Mouse (Mus musculus) cerebellum, adult (tissue): ENCODE results near the gene Gm45208.
"Not testable (repeated sequence)": the region's sequence is repeated elsewhere in the genome, so short reads cannot be mapped to it uniquely, and the experiment has no call there.

Experiments
- ATAC-seq: cut with Nextera tagmentation; 2 replicates; pipeline ENCODE4 v1.9.2; 2017; ENCODE audit warnings: mild to moderate bottlenecking, moderate library complexity, mixed read lengths; ENCODE audit not compliant: insufficient number of reproducible peaks, low FRiP score, low TSS enrichment

The Gm45208 gene

GRCm38 (mm10) chrX:7725841-7726240 is 3.8 kb downstream of the Gm45208 start:
- ATAC-seq: no peak

GRCm38 (mm10) chrX:7727176-7727575 is 5.1 kb downstream of the Gm45208 start:
- no peak for ATAC-seq

GRCm38 (mm10) chrX:7728215-7728921 is 6.3 kb downstream of the Gm45208 start, which contains the start of gene Praf2:
TSS of gene Praf2 (plus strand) at chrX:7728439.
- peak; percentile 94 for ATAC-seq

GRCm38 (mm10) chrX:7728922-7729265 is 6.8 kb downstream of the Gm45208 start:
- ATAC-seq: no peak

DNA sequence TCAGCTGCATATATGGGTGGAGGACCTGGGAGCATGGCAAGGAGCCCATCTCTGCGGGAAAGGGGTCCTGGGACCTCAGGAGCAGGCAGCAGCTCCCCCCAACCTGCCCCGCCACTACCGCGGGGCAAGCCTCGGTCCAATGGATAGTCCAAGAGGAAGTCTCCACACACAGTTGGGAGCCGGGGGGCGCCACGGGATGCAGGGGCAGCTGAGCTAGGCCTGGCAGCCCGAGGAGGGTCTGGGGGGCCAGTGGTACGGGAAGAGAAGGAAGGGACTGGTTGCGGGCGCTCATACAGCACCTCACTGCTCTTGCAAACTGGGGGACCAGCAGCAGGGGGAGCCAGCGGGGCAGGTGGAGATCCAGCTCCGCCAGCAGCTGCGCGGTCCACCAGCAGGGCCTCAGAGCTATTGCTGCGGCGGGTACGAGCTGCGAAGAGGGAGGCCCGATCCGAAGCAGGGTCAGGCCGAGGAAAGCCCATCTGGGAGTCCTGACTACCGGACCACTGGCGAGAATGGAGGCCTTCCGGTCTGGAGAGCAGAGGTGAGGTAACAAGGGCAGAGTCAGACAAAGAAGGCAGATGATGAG is 11.6 kb downstream of the Gm45208 start:
- ATAC-seq: no peak

DNA sequence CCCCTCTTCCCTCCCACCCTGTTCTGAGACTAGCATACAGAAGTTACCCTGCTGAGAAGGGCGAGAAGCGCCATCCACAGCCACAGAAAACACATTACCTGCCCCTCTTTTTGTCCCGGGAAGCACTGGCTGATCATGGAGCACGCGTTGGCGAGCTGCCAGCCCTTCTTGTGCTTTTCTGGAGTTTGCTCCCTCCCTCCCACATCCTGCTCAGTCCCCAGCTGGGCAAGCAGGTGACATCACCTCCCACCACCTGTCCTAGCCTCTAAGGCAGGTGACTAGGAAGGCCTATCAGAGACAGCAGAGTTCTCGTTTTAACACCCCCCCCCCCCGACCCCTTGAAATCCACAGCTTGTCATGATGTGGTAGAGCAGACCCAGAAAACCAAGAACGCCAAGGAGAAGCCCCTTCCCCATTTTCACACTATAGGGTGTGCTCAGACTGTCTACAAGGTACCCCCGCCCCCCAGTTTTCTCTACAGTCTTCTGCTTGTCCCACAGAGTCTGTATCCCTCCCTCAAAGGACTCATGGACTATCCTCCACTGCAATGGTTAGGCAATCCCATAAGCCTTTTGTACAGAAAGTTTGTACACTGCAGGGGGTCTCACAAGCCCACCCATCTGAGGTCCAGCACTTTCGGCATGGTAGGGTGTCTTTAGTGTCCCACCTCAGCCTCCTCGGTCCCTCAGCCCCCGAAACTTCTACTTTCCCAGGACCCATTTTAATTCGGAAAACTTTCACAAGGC is 17.5 kb downstream of the Gm45208 start:
- peak; percentile 60 for ATAC-seq

DNA sequence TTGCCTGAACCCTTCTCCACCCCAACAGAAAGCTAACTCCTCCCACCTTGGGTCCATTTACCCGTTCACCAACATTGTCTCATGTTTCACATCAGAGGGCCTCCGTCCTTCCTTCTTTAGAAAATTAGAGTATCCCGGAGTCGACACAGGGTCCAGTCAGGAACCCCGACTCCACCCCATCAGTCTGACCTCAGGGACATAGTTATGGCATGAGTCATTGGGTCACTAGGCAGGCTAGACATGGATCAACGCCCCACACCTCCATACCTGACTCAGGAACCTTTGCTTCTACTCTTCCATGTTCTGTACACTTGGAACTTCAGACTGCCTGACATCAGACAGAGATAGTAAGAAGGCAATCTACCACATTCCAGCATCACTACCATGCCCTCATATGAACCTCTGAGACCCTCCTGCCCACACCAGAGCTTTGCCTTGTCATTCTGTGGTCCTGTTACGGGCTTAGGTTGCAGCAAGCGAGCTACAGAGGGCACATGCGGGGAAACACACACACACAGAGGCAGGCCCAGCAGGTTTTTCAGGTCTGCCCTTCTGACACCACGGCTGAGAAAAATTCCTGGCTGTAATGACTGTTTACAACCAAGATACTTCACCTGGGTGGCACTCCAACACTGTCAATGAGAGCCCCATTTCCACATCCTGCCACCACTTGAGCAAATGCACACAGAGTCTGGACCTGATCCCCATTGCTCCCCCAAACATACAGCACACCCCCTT is 18.2 kb downstream of the Gm45208 start:
- no peak for ATAC-seq

DNA sequence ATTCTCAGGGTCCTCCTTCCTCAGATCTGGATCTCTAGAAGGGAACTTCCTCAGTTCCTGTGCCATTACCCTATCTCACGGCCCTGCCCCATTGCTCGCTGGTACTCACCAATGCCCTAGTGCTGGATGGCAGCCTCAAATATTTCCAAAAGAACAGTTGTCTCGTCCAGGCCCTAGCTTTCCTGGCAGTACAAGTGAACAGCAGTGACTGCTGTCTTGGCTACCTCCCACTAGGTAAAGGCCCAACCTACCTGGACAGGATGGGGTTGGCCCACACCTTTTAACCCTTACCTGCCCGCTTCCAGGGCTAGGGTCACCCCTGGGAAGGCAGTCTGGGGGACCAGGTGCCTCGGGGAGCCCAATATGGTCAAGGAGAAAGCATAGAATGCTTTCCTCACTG is 19.1 kb downstream of the Gm45208 start:
- peak; percentile 42; the same call in 1 of the 2 replicates for ATAC-seq

DNA sequence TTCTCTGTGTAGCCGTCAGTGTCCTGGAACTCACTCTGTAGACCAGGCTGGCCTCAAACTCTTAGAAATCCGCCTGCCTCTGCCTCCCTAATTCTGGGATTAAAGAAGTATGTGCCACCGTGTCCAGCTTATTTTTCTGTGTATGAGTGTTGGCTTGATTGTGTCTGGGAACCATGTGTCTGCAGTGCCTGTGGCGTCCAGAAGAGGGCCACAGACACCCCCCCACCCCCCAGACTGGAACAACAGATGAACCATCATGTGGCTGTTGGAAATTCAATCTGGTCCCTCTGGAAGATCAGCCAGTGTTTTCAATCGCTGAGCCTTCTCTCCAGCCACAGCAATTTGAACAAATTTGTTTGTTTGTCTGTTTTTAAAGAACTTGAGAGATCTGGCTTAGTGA is 21.4 kb downstream of the Gm45208 start:
- no peak for ATAC-seq

DNA sequence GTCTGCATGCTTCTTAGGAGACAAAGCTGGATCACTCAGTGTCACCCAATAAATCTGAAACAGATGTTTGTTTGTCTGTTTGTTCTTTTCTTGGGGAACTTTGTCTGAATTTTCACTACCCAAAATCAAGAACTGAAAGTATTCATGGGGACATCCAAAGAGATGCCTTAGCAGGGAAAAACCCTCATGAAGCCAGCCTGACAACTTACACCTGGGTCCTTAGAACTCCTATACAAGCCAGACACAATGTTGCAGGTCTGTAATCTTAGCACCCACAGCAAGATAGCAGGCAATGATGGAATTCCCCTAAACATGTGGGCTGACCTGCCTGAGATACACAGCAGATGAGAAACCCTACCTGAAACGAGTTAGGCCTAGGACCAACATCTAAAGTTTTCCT is 22.9 kb downstream of the Gm45208 start:
- no peak for ATAC-seq

- no peak for ATAC-seq
These were observed 23.4 kb downstream of the Gm45208 start for GRCm38 (mm10) chrX:7745429-7745828.

GRCm38 (mm10) chrX:7750432-7751116 is 28.5 kb downstream of the Gm45208 start, which contains the start of gene Ccdc120:
TSS of gene Ccdc120 (minus strand) at chrX:7750905.
- ATAC-seq: peak; percentile 93

- not testable (repeated sequence) for ATAC-seq
These were observed 31.6 kb downstream of the Gm45208 start for GRCm38 (mm10) chrX:7753627-7754026.

DNA sequence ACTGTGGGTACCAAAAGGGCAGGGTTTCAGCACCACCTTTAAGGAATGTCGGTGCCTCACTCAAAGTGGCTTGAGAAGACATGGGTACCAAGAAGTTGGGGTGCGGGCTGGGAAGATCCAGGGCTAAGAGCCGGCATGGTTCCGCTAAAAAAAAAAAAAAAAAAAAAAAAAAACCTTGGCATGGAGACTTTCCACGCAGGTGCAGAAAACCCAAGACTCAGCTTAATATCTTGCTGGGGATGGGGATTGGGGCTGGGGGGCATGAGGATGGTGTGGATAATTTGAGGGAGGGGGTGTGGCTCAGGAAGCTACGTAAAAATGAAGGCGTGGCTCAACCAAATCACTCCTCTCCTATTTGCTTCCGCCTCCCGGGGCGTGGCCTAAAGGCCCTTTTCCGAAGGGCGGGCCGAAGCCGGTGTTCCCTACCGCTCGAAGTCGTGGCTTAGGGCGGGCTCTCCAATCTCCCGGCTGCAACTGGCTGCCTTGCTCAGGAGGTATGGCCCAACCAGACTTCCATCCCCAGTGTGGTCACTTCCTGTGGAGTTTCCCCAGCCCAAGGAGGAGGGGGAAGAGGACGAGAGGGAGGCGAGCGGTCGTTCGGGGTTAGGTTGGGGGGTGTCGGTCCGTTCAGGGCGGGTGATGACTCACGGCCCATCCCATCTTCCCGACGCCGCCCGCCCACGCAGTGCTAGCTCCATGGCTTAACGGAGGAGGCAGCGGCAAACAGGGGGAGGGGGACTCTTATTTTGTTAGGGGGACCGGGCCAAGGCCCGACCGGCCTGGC is 40.3 kb downstream of the Gm45208 start, which contains the start of gene Tfe3:
Gene Tfe3, plus strand, starts transcription at position 424 of the 784 bp plus-strand sequence.
- peak; percentile 99 for ATAC-seq

GRCm38 (mm10) chrX:7762921-7763197 is 40.8 kb downstream of the Gm45208 start:
- ATAC-seq: peak; percentile 22

- no peak for ATAC-seq
These were observed 41.8 kb downstream of the Gm45208 start for GRCm38 (mm10) chrX:7763631-7764393.

DNA sequence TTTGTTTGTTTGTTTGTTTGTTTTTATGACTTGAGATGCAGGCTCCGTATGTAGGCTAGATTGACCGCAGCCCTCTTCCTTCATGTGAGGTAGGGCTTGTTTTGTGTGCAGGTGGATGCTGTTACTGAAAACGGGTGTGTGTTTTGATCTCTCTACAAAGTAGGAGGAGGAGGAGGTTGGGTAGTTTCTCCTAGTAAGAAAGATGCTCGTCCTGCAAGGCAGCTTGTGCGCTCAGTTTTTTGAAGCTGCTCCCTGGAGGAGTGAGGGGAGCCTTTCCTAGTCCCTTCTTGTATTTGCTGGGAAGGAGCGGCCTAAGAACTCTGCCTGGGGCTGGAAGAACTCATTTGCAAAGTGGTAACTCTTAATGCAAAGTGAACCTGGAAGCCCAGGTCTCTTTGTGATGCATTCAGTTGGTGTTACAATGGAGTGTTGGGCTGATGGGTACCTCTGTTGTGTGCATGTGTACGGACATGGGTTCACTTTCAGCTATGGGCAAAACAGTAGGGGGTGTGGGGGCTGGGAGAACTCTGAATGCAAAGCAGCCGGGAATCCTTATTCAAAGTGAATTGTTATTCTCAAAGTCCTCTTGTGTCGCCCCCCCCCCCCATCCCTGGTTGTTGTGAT is 42.7 kb downstream of the Gm45208 start:
- no peak for ATAC-seq

DNA sequence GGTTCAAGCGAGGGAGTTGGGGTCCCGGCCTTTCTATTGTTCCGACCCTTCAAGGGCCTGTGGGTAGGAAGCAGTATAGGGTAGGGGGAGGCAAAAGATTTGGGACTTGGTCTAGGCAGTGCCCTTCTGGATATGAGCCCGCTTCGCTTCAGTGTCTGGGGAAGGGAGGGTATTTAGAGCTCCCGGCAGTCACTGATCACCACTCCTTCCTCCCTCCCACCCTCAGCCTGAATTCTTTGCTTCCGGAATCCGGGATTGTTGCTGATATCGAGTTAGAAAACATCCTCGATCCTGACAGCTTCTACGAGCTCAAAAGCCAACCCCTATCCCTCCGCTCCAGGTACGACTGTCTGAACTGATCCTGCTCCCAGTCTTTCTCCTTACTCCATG is 43.2 kb downstream of the Gm45208 start:
- no peak for ATAC-seq
